Mouse (Mus musculus) kidney, adult 2 months (tissue): Measurements from ENCODE around the gene Prpsap1. TPM values are rescaled to one million over a fixed set of nuclear protein-coding genes. Genes with fewer than 3 reads are reported as not detected.

ENCODE experiments used
- DNase-seq: peaks from one replicate; pipeline ENCODE4 v3.0.0; 2021
- H3K27ac ChIP-seq: fragments of 200-500 bp; 2 replicates; pipeline ENCODE4 v1.5.1; 2012; ENCODE audit warnings: low read depth, low read length, control low read depth, inconsistent platforms; ENCODE audit not compliant: insufficient read depth
- H3K27me3 ChIP-seq: fragments of 200-500 bp; replicated peaks from 2 replicates; pipeline ENCODE4 v1.6.1; 2012; ENCODE audit warnings: mild to moderate bottlenecking, moderate library complexity, low read length, inconsistent platforms; ENCODE audit not compliant: control insufficient read depth, insufficient read depth
- H3K36me3 ChIP-seq: fragments of 200-500 bp; 2 replicates; pipeline ENCODE4 v1.6.1; 2012; ENCODE audit warnings: mild to moderate bottlenecking, moderate library complexity, low read length, inconsistent platforms; ENCODE audit not compliant: control insufficient read depth, insufficient read depth
- H3K4me1 ChIP-seq: fragments of 200-500 bp; 2 replicates; pipeline ENCODE4 v1.6.1; 2011; ENCODE audit warnings: low read length; ENCODE audit not compliant: control insufficient read depth, insufficient read depth
- H3K4me3 ChIP-seq: fragments of 200-500 bp; 2 replicates; pipeline ENCODE4 v1.5.1; 2011; ENCODE audit warnings: mild to moderate bottlenecking, low read depth, low read length, control low read depth; ENCODE audit not compliant: insufficient read depth
- CTCF ChIP-seq: fragments of 200-500 bp; conservative IDR thresholded peaks from 2 replicates; pipeline ENCODE4 v1.5.1; 2011; ENCODE audit warnings: low read depth, mild to moderate bottlenecking, control low read depth, low read length, moderate library complexity, mixed read lengths; ENCODE audit not compliant: insufficient read depth, insufficient read length
- POLR2A ChIP-seq: fragments of 200-500 bp; IDR thresholded peaks from one replicate; pipeline ENCODE4 v1.6.1; 2011; ENCODE audit warnings: low read depth, low read length, control low read depth
- WGBS: fragments of 180-500 bp; shearing (Covaris S2); methylation state at CpG from one replicate; pipeline ENCODE4 v1.1.7; 2018; 5-methylcytosine and 5-hydroxymethylcytosine counted together
- polyA plus RNA-seq: library from polyadenylated mRNA; depleted of rRNA; stranded (reverse); fragments of >200 nt; gene quantifications from 2 replicates; pipeline ENCODE4 v1.2.3, GENCODE M21; 2012

The Prpsap1 gene
- polyA plus RNA-seq, 1 experiment, result 87.5 TPM

GRCm38 (mm10) chr11:116445596-116446307 is 48.2 kb downstream of the Prpsap1 start:
- no peaks in the 10 kb centered on the region for H3K27me3 ChIP-seq
- H3K4me3 ChIP-seq, result no peak overlapping the region
- no peak overlapping the region for H3K27ac ChIP-seq
- DNase-seq, result peak; percentile 94
- WGBS, result 38% methylated on average over 16 of the region's 16 CpGs
- H3K4me1 ChIP-seq, result 0 out of 2 replicates have a peak, but pooled peaks cover 3% of the 10 kb centered on the region
- no peaks in the 10 kb centered on the region for H3K36me3 ChIP-seq
- TF ChIP-seq CTCF, result peak; percentile 99; the same call in 1 of the 2 replicates
- TF ChIP-seq POLR2A, result no peak

GRCm38 (mm10) chr11:116443935-116444334 is 50.1 kb downstream of the Prpsap1 start:
- WGBS, result 93% methylated on average over 6 of the region's 6 CpGs
- H3K27ac ChIP-seq, result no peak overlapping the region
- H3K4me1 ChIP-seq, result 0 out of 2 replicates have a peak, but pooled peaks cover 3% of the 10 kb centered on the region

GRCm38 (mm10) chr11:116443311-116443710 is 50.7 kb downstream of the Prpsap1 start:
- no peak for DNase-seq
- H3K36me3 ChIP-seq, result no peaks in the 10 kb centered on the region
- no peak overlapping the region for H3K4me3 ChIP-seq
- no peak overlapping the region for H3K27ac ChIP-seq
- H3K4me1 ChIP-seq, result 0 out of 2 replicates have a peak, but pooled peaks cover 3% of the 10 kb centered on the region
- 81% methylated on average over 6 of the region's 6 CpGs for WGBS
- no peaks in the 10 kb centered on the region for H3K27me3 ChIP-seq
- no peak for TF ChIP-seq POLR2A

More at GRCm38 (mm10) chr11:116443935-116444334, 50.1 kb downstream of the Prpsap1 start:
- no peak for DNase-seq
- TF ChIP-seq POLR2A, result no peak
- H3K4me3 ChIP-seq, result no peak overlapping the region
- no peaks in the 10 kb centered on the region for H3K27me3 ChIP-seq
- H3K36me3 ChIP-seq, result no peaks in the 10 kb centered on the region

GRCm38 (mm10) chr11:116442867-116443177 is 51.2 kb downstream of the Prpsap1 start:
- 0 out of 2 replicates have a peak, but pooled peaks cover 3% of the 10 kb centered on the region for H3K4me1 ChIP-seq
- WGBS, result 60% methylated on average over 6 of the region's 6 CpGs
- H3K4me3 ChIP-seq, result no peak overlapping the region

GRCm38 (mm10) chr11:116442129-116442866 is 51.7 kb downstream of the Prpsap1 start:
- DNase-seq, result no peak
- no peak overlapping the region for H3K4me3 ChIP-seq
- 79% methylated on average over 15 of the region's 15 CpGs for WGBS
- no peak overlapping the region for H3K27ac ChIP-seq
- H3K4me1 ChIP-seq, result 0 out of 2 replicates have a peak, but pooled peaks cover 6% of the 10 kb centered on the region
- no peaks in the 10 kb centered on the region for H3K27me3 ChIP-seq
- no peaks in the 10 kb centered on the region for H3K36me3 ChIP-seq
- TF ChIP-seq CTCF, result no peak
- TF ChIP-seq POLR2A, result no peak

More at GRCm38 (mm10) chr11:116442867-116443177, 51.2 kb downstream of the Prpsap1 start:
- Histone ChIP-seq H3K27ac (no peak overlapping the region), H3K36me3 (no peaks in the 10 kb centered on the region), H3K27me3 (no peaks in the 10 kb centered on the region)
- no peak for TF ChIP-seq CTCF
- DNase-seq, result no peak

GRCm38 (mm10) chr11:116440408-116441068 is 53.5 kb downstream of the Prpsap1 start:
- Histone ChIP-seq H3K27ac (no peak overlapping the region), H3K4me3 (no peak overlapping the region), H3K27me3 (no peaks in the 10 kb centered on the region), H3K4me1 (peaks cover 19% of the 10 kb centered on the region), H3K36me3 (no peaks in the 10 kb centered on the region; the same call in 1 of the 2 replicates)
- peak; percentile 51 for DNase-seq
- WGBS, result 47% methylated on average over 7 of the region's 7 CpGs
- TF ChIP-seq CTCF (no peak), POLR2A (no peak)

- peak; percentile 10 for DNase-seq
Measured at GRCm38 (mm10) chr11:116439269-116440240, 54.4 kb downstream of the Prpsap1 start.

More at GRCm38 (mm10) chr11:116439269-116440240, 54.4 kb downstream of the Prpsap1 start:
- TF ChIP-seq CTCF (no peak), POLR2A (no peak)
- peaks cover 23% of the 10 kb centered on the region for H3K4me1 ChIP-seq
- H3K4me3 ChIP-seq, result no peak overlapping the region
- no peak overlapping the region for H3K27ac ChIP-seq
- WGBS, result 69% methylated on average over 19 of the region's 19 CpGs
- no peaks in the 10 kb centered on the region for H3K27me3 ChIP-seq
- no peaks in the 10 kb centered on the region; the same call in 1 of the 2 replicates for H3K36me3 ChIP-seq
